Mouse (Mus musculus): Measurements from ENCODE around the gene Mrtfa.
A peak's percentile ranks its signal among the peaks of the same experiment; 100 is the strongest.

The Mrtfa gene

DNA sequence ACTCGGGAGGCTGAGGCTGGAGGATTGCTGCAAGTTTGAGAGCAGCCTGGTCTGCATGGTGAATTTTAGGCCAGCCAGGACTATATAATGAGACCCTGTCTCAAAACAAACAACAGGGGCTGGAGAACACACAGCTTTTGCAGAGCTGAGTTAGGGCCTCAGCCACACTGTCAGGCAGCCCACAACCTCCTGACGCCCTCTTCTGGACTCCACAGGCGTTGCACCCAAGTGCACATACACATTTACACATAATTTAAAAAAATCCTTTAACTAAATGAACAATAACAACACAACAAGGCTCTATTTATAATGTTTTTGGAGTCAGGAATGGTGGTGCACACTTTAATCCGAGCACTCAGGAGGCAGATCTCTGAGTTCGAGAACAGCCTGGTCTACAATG is 7.9 kb upstream of the Mrtfa start:
- DNase-seq (ENCODE audit: low read depth in 2 of 2, low spot score in 2 of 2): no peak

DNA sequence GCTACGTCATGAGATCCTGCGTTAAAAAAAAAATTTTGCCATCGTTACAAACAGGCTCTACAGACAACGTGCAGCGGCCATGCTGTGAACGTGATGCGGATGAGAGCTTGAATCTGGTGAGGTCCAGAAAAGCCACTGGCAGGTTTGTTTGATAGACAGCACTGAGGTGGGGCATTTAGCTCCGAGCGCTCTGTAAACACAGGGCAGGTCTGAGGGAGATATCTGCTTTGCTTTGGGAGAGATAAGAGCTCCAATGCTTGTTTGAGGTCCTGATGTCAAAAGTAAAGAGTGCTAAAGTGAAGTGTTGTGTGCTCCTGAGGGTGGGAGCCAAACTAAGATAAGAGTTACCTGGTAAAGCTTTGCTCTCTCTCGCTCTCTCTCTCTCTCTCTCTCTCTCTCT is 6.6 kb upstream of the Mrtfa start:
- DNase-seq (ENCODE audit: low read depth in 2 of 2, low spot score in 2 of 2): no peak

DNA sequence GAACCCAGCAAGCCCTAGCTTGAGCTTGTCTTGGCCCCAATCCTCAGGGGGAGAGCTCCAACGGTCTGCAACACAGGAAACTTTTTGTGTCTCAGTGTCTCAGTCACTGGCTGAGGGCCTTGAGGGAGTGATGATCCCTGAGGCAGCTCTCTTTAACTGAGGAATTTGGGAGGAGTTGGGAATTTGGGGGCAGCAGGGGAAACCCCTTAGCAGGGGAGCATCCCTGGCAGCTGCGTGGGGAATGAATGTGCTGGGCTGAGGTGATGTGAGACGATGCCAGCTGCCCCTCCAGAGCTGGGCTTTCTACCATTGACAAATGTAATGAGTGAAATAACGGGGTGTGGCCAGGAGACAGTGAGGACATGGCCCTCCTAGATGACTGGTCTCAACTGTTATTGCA is 4.9 kb upstream of the Mrtfa start:
- no peak for DNase-seq (ENCODE audit: low read depth in 2 of 2, low spot score in 2 of 2)

DNA sequence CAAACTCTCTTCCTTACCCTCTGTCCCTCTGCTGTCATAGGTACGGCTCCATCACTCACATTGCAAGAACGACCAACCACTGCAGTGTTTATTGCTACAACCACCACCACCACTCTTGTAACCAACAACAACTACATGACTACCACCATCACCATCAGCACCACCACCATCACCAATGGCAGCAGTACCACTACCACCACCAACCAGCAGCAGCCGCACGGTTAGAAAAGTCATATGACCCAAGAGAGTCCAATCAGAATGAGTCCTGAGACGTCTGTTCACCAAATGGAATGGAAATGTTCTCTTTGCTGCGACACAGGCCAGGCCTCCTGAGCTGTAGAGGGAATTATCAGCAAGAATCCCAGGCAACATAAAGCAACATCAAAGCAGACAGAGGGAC is 4.2 kb upstream of the Mrtfa start:
- no peak for DNase-seq (ENCODE audit: low read depth in 2 of 2, low spot score in 2 of 2)

DNA sequence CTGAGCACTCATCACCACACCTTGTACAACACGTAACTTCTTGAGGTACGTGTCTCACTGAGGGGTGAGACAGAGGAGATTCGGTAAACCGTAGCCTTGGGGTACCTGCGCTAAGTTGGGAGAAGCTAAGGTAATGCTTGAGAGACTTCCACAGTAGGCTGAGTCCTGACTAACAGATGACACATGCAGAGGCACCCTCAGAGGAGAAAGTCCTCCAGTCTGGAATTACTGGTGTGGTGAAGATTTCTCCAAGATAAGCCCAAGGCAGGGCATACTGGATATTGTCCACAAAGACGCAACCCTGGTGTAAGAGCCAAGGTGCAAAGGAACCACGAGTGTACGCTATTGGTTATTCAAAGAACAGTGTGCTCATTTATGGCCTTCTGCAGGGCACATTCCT is 2.3 kb upstream of the Mrtfa start:
- no peak for DNase-seq (ENCODE audit: low read depth in 2 of 2, low spot score in 2 of 2)

DNA sequence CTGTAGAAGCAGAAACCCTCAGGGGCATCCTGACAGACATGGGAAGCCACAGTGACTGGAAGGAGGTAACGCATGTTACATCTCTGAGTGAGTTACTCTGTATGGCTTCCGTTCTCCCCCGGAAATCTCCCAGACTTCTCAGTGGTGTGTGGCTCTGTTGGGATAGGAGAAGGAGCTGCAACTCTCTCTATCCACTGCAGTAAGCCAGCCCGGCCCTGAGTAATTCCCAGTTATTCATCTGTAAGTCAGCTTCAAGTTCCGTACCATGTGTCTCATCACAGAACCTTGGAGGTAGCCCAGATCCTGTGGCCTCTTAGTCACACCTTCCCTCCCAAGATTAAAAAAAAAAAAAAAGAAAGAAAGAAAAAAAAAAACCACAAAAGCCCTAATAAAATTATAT is 1.8 kb upstream of the Mrtfa start:
- DNase-seq (ENCODE audit: low read depth in 2 of 2, low spot score in 2 of 2): no peak

DNA sequence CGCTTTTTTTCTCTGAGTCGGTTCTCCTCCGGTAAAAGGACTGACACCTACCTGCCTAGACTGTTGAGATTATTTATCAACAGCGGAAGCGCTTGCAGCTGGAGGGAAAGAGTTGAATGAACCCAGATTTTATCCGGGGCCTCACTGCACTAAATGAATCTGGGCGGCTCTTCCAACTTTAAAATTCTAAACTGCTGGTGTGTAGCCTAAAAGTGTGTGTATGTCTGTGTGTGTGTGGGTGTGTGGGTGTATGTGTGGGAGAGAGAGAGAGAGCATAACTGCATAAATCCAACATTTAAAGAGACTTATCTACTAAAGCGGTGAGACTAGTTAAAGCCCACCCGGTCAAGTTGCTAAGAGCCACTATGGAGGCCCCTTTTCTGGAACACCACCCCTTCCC is 746 bp upstream of the Mrtfa start:
- DNase-seq (ENCODE audit: low read depth in 2 of 2, low spot score in 2 of 2): no peak

DNA sequence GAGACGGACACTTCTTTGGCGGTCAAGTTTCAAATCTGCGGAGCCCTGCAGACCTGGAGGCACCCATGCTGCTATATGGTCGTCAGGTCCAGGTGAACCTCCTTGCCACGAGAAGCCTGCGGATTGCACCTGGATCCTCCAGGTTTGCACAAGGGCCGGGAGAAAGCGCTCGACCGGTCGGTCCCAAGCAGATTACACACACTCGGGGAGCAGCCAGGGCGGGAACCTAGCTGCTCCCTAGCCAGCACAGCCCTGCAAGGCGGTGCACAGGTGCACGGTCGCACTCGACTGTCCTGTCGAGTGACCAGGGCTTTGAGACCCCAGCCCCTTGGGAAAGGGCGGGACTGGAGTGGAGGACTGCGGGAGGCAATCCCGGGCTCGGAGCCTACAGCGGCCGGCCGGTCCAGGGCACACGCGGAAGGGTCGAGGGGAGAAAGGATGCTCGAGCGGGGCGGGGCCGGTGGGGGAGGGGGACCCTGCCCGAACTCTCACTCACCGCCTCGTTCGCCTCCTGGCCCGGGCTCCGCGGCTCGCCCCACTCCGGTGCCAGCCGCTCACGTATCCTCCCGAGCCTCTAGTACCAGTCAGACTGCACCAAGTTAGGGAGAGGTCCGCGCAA is 437 bp downstream of the Mrtfa start:
- DNase-seq (ENCODE audit: low read depth in 2 of 2, low spot score in 2 of 2): peak; percentile 18 to 24

DNA sequence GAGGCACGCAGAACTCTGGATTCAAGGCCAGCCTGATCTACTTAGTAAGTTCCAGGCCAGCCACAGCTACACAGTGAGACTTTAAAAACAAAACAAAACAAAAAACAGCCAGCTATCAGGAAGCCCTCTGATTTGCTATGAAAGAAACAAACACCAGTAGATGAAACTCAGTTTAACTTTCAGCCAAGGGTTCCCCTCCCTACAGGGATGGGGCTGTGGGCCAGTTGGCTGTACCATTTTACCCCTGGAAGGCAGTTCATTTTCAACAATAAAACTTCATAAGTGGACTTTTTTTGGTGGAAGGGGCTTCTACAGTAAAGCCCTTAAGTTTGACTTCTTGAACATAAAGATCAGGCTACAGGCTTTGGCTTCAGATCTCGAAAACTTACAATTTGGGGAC is 1.5 kb downstream of the Mrtfa start:
- DNase-seq (ENCODE audit: low read depth in 2 of 2, low spot score in 2 of 2): no peak

DNA sequence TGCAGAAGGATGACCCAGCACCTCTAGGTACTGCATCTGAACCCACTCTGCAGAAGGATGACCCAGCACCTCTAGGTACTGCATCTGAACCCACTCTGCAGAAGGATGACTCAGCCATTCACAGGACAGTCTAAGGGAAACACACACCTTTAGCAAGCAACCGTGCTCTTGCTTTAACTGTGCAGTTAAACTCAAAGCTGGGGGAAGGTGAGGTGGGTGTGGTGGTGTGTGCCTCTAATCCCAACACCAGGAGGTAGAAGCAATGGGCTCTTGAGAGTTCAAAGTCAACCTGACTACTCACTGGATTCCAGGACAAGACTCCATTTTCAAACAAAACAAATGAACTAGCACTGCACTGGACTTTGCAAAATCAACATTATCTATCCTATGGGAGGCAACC is 5.6 kb downstream of the Mrtfa start:
- DNase-seq (ENCODE audit: low read depth in 2 of 2, low spot score in 2 of 2): no peak

DNA sequence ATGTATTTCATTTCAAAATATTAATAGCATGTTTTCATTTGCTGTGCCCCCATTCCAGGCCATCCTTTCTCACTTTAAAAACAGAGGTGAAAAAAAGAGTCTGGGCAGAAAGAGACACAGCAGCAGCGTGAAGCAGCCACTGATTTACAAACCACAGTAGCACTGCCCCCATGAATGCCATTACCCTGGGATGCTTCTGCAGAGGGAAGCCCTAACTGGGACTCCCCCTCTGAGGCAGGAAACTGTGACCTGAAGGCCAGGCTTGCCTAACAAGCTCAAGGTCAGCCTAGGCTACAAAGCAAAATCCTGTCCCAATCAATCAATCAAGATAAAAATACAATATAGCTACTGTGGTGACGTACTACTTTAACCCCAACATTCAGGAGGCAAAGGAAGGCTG is 9.3 kb downstream of the Mrtfa start:
- no peak for DNase-seq (ENCODE audit: low read depth in 2 of 2, low spot score in 2 of 2)

DNA sequence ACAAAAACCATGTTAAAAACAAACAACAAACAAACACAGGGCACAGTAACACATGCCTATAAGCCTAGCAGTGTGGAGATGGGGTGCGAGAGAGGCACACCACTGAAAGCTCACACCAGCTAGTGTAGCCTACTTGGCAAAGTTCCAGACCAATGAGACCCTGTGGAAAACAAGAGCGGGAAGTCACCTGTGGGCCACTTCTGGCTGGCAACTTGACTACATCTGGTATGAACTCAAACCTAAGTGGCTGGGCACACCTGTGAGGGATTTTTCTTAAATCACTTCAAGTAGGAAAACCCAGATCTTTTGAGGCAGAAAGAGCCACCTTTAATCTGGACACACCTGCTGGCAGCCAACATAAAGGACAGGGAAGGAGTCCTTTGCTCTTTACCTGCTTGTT is 11.0 kb downstream of the Mrtfa start:
- DNase-seq (ENCODE audit: low read depth in 2 of 2, low spot score in 2 of 2): no peak

DNA sequence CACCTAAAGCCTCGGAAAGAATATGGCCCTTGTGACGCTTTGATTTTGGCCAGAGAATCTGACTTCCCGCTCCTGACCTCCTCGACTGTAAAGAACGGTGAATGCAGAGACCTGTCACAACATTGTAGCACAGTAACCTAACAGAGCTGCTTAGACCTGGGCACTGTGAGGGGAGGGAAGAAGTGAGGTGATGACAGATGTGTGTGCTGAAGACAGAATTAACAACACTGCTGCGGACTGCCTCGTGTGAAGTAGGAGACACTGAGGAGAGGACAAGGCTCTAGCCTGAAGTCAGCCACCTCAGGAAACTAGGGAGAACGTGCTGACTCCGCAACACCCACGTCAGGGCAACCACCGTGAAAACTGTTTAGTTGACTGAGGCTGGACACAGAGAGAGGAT is 11.9 kb downstream of the Mrtfa start:
- no peak for DNase-seq (ENCODE audit: low read depth in 2 of 2, low spot score in 2 of 2)

DNA sequence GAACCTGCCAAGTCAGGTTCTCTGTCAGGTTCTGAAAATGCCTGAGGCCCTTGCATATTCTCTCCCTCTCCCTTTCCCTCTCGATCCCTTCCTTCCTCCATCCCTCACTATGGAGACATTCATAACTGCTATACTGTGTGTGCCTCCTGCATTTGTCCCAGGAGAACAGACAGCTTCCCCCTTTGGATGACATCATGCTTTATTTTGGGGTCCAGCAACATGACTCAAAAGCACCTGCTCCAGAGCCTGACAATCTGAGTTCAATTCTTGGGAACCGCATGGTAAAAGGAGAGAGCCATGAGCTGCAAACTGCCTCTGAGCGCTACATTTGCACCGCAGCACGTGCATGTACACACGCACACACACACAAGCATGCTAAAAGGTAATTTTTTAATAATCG is 12.7 kb downstream of the Mrtfa start:
- DNase-seq (ENCODE audit: low read depth in 2 of 2, low spot score in 2 of 2): no peak

DNA sequence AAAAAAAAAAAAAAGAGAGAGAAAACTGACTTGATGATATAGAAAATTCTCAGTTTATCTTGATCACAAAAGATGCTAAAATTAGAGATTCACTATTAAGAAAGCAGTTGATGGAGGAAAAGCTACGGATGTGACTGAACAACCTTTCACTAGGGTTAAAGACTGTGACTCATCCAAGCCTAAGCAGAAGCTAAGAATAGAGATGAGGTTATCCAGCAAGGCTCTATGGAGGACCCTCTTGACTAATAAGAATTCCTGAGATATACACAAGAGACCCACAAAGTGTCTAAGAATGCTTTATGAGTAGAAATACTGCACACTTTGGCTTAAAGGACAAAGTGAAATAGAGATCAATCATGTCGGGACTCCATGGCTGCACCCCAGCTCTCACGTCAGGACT is 14.9 kb downstream of the Mrtfa start:
- no peak for DNase-seq (ENCODE audit: low read depth in 2 of 2, low spot score in 2 of 2)

DNA sequence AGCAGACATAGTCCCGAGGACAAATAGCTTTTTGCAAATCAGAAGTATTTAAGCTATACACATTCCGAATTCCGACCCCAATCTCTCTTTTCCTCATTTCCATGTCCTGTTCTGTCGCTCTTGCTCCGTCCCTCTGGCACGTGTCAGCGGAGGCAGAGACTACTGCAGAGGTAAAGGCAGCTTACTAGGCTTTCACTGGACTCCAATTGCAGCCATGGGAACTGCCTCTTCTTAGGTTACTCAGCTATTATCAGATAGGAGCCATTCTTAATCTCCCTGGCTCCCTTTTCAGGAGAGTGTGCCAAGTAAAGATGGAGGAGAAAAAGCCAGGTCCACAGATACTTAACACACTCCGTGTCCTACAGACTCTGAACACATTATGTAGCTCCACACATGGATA is 18.3 kb downstream of the Mrtfa start:
- DNase-seq (ENCODE audit: low read depth in 2 of 2, low spot score in 2 of 2): no peak

DNA sequence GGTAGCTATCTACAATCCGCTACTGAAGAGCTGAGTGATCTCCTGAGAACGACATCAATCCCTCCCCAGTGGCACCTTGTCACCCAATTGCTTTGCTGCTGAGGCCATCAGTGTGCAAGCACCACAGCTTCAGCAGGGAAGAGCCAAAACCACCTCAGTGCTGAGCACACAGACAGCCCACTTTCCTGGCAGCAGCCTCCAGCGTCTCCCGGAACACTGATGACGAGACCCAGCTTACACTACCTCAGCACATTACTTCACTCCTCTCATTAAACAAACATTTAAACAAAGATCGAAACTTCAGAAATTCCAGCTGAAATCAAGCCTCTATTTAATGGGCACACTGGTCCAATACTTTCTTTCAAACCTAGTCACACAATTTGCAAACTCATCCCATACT is 21.8 kb downstream of the Mrtfa start:
- DNase-seq (ENCODE audit: low read depth in 2 of 2, low spot score in 2 of 2): no peak

DNA sequence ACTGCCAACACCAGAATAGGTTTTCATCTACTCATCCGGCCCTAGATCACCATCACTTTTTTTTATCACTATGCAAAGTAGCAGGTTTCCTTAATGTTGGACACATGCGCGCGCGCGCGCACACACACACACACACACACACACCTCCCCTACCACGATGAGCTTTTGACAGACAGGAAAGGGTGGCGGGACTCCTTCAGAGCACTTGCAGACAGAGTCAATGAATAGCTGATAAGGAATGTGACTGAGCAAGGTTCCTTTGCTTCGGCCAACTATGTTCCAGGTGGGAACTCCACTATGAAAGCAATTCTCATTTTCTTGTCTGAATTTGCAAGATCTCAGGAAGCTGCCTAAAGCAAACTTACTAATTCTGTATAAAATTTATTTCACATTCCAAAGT is 22.7 kb downstream of the Mrtfa start:
- DNase-seq (ENCODE audit: low read depth in 2 of 2, low spot score in 2 of 2): no peak

DNA sequence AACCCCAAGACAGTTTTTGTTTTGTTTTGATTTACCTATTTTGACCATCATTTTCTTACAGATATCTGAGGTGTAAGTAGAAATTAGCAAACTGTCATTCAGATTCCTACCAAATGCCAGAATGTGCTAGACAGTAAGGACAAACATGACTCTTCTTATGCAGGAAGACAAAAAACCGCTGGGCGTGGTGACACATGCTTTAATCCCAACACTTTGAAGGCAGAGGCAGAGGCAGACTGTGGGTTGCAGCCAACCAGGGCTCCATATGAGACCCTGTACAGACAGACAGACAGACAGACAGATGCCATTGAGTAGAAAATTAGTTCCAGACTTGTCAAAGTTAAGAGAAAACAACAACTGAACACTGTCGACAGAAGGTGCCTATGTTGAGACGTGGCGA is 24.3 kb downstream of the Mrtfa start:
- DNase-seq (ENCODE audit: low read depth in 2 of 2, low spot score in 2 of 2): peak; percentile 14 to 30

DNA sequence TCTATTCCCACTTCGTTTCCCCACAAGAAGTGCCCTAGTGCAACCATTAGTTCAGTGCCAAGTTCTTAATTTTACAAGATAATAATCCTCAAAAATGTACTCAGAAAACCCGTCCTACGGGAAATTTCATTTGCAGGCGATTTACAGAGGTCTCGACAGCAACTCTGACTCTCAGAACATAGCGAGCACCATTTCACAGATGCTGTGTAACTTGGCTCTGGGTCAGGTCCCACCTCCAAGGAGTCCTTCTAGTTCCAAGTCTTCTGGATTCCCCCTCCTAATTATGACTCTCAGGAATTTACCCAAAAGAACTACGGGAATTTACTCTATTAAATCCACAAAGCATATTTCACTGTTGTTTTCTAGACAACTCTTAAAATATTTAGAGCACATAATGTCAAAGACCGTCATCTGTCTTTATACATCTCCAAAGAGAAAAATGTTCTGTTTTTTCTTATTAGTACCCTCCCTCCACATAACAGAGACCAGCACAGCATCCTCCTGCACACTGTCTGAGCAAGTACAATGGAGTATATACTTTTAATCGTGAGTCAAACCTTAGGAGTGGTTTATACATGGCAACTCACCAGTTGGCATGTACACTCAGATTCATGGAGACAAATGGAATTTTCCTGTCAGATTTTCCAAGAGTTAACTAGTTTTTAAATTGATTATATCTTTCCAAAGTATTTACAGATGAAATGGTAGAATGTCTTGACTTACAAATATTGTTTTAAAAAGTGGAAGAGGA is 25.8 kb downstream of the Mrtfa start:
- no peak for DNase-seq (ENCODE audit: low read depth in 2 of 2, low spot score in 2 of 2)

DNA sequence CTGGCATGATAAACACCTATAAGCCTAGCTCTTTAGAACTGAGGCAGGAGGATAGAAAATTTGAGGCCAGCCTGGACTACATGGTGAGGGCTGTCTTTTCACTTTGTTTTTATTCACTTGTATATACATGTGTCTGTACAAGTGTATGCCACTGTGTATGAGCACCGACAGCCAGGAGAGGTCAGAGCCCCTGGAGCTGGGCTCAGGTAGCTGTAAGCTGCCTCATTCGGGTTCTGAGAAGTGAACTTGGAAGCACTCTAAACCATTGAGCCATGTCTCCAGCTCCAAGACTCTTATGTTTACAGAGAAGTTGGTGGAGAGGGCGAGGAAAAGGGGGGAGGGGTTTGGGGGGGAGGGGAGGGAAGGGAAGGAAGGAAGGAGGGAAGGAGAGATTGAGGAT is 29.0 kb downstream of the Mrtfa start:
- DNase-seq (ENCODE audit: low read depth in 2 of 2, low spot score in 2 of 2): no peak

DNA sequence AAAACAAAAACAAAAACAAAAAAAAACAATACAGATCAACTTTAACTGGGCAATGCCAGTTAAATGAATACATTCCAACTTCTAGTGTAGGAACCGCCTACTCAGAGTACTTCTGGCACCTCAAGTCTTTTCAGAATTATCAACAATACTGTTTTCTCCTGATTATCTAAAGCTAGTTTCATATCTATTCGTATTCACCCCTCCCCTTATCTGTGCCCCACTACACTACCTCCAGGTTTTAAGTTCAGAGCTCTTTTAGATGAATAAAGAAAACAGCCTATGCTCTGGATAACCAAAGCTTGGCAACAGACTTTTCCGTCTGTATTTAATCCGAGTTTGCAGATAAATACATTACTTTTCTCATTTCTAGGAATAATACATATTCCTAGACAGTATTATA is 29.9 kb downstream of the Mrtfa start:
- no peak for DNase-seq (ENCODE audit: low read depth in 2 of 2, low spot score in 2 of 2)

DNA sequence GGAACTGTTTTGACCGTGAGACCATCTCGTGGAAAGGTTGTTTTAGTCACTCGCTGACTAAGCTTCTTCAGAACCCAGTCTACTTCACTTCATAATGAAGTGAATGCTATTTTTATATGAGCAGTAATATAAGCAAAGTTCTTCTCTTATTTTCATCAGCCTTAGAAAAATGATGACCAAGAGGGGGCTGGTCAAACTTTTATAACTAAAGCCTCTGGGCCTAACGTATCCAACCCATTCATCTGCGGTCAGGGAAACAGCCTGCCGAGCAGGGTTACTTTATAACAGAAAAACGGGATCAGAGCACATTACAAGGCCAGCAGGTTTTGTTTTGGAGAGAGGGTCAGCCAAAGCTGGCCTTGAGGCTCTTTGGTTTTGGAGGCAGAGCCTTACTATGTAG is 31.3 kb downstream of the Mrtfa start:
- DNase-seq (ENCODE audit: low read depth in 2 of 2, low spot score in 2 of 2): no peak

Data from CD8-positive naive resting alpha-beta T cell, adult 2 months (primary cell).